Mouse (Mus musculus) heart, adult 2 months (tissue): ENCODE results near the gene Ston1.

Experiments used
- CTCF ChIP-seq: fragments of 200-600 bp; IDR thresholded peaks from 2 replicates; pipeline ENCODE4 v1.8.1; 2022; ENCODE audit warnings: antibody characterized with exemption, mild to moderate bottlenecking, moderate library complexity
- EP300 ChIP-seq: fragments of 200-500 bp; IDR thresholded peaks from 2 replicates; pipeline ENCODE4 v1.6.1; 2011; ENCODE audit warnings: low read depth, low read length, control low read depth; ENCODE audit not compliant: insufficient read depth

DNA sequence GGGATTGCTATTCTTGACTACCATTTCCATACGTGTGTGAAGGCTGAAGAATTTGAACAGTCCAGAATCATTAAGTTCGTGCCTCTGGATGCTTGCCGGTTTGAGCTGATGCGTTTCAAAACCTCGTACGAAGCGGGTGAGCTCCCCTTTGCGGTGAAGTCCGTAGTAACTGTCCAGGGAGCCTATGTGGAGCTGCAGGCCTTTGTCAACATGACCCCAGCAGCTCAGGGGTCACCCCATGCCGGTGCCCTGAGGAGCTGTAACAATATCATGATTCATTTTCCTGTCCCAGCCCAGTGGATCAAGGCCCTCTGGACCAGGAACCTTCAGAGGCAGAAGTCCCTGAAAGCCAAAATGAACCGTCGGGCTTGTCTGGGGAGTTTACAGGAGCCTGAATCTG, 39.1 kb downstream of the Ston1 start:
- TF ChIP-seq EP300 (no peak), CTCF (0 out of 2 replicates have a peak, but pooled peaks have one; percentile 5)
